ENCODE assay signal across 8 mouse cellular contexts in the genomic region with DNA sequence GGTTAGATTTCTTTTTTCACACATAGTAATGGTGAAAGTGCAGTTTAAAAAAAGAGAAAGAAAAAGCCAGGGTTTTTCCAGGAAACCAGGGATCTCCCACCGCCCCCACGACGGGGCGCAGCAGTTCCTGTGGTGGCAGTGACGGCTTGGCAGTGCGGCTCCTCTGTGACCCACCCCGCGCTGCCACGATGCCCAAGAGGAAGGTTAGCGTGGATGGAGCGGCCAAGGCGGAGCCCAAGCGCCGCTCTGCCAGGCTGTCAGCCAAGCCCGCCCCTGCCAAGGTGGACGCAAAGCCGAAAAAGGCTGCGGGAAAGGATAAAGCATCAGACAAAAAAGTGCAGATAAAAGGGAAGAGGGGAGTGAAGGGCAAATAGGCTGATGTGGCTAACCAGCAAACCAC. TPM values are rescaled to one million over a fixed set of nuclear protein-coding genes. Genes with fewer than 3 reads are reported as not detected.
DNase-seq lines count a peak whose midpoint lies in the region; ATAC-seq and TF ChIP-seq lines count a peak whose summit lies in the region.

No protein-coding gene starts in this region.

- peak overlapping the region; percentile 37; the same call in 1 of the 2 replicates for H3K4me3 ChIP-seq in bone marrow macrophage, adult 2 months (ENCODE audit: insufficient read depth, low read length)
- H3K4me3 ChIP-seq in forebrain, embryonic 10.5 days = peak overlapping the region; percentile 51
- H3K4me3 ChIP-seq in kidney, embryonic 16.5 days (ENCODE audit: low read length) = peak overlapping the region; percentile 42
- H3K4me3 ChIP-seq in midbrain, postnatal 0 days (ENCODE audit: low read depth, low read length) = peak overlapping the region; percentile 40

- no peak for TF ChIP-seq POLR2A in bone marrow macrophage, adult 2 months (IDR thresholded peaks at IDR 0.05; ENCODE audit: borderline replicate concordance, low read depth, low read length)

- TF ChIP-seq CTCF in bone marrow macrophage, adult 2 months (IDR thresholded peaks at IDR 0.05; ENCODE audit: low read depth, low read length) = no peak
- no peak for TF ChIP-seq CTCF in midbrain, postnatal 0 days (IDR thresholded peaks at IDR 0.05)

- peak; percentile 7 to 21 for DNase-seq in layer of hippocampus, postnatal 10 days (ENCODE audit: low spot score in 2 of 2)
- DNase-seq in layer of hippocampus, postnatal 36 days = no peak
- no peak for DNase-seq in forebrain, embryonic 10.5 days (ENCODE audit: extremely low spot score, low spot score)
- DNase-seq in midbrain, postnatal 0 days (ENCODE audit: low spot score) = peak; percentile 9
- DNase-seq in gastrocnemius, postnatal 36 days = no peak
- DNase-seq in layer of hippocampus, adult 9-10 months (ENCODE audit: low spot score) = no peak

- intact Hi-C loops in gastrocnemius, postnatal 36 days (cut with DNase I) = no loop called here

- H3K4me1 ChIP-seq in bone marrow macrophage, adult 2 months (ENCODE audit: control insufficient read depth, insufficient read depth, low read length) = peaks cover 2% of the 10 kb centered on the region; the same call in 1 of the 2 replicates
- H3K4me1 ChIP-seq in forebrain, embryonic 10.5 days = peaks cover 37% of the 10 kb centered on the region
- peaks cover 6% of the 10 kb centered on the region for H3K4me1 ChIP-seq in kidney, embryonic 16.5 days (ENCODE audit: insufficient read depth, low read length)
- no peaks in the 10 kb centered on the region for H3K4me1 ChIP-seq in midbrain, postnatal 0 days (ENCODE audit: insufficient read depth, low read length)

- no peaks in the 10 kb centered on the region for H3K27me3 ChIP-seq in forebrain, embryonic 10.5 days (ENCODE audit: poor library complexity, severe bottlenecking)
- no peaks in the 10 kb centered on the region for H3K27me3 ChIP-seq in kidney, embryonic 16.5 days (ENCODE audit: insufficient read depth, low read length)
- no peaks in the 10 kb centered on the region for H3K27me3 ChIP-seq in midbrain, postnatal 0 days (ENCODE audit: insufficient read depth, low read length)

- ATAC-seq in kidney, embryonic 16.5 days (ENCODE audit: low FRiP score, low TSS enrichment) = peak; percentile 53; the same call in 1 of the 2 replicates
- no peak for ATAC-seq in midbrain, postnatal 0 days (ENCODE audit: low FRiP score)

- no peak overlapping the region for H3K27ac ChIP-seq in bone marrow macrophage, adult 2 months (ENCODE audit: insufficient read depth, low read depth, low read length)
- peak overlapping the region; percentile 82 for H3K27ac ChIP-seq in forebrain, embryonic 10.5 days
- H3K27ac ChIP-seq in kidney, embryonic 16.5 days (ENCODE audit: low read length) = no peak overlapping the region
- H3K27ac ChIP-seq in midbrain, postnatal 0 days (ENCODE audit: low read depth, low read length) = no peak overlapping the region

- WGBS in forebrain, embryonic 10.5 days = 1% methylated on average over 18 of the region's 18 CpGs
- 4% methylated on average over 18 of the region's 18 CpGs for WGBS in kidney, embryonic 16.5 days
- WGBS in midbrain, postnatal 0 days = 1% methylated on average over 18 of the region's 18 CpGs

- peak overlapping the region; percentile 62 for H3K9ac ChIP-seq in kidney, embryonic 16.5 days (replicated peaks; ENCODE audit: low read length)
- H3K9ac ChIP-seq in midbrain, postnatal 0 days (replicated peaks; ENCODE audit: low read length, poor library complexity, severe bottlenecking) = peak overlapping the region; percentile 44; the same call in 1 of the 2 replicates

- peak overlapping the region; percentile 66 for H3K4me2 ChIP-seq in kidney, embryonic 16.5 days (replicated peaks; ENCODE audit: low read depth, low read length)
- H3K4me2 ChIP-seq in midbrain, postnatal 0 days (ENCODE audit: low read depth, low read length, poor library complexity, severe bottlenecking) = peak overlapping the region; percentile 80

- no peaks in the 10 kb centered on the region for H3K36me3 ChIP-seq in forebrain, embryonic 10.5 days (replicated peaks)
- no peaks in the 10 kb centered on the region for H3K36me3 ChIP-seq in kidney, embryonic 16.5 days (ENCODE audit: insufficient read depth, low read length)
- H3K36me3 ChIP-seq in midbrain, postnatal 0 days (ENCODE audit: insufficient read depth, low read length) = no peaks in the 10 kb centered on the region

- no peaks in the 10 kb centered on the region for H3K9me3 ChIP-seq in forebrain, embryonic 10.5 days
- H3K9me3 ChIP-seq in kidney, embryonic 16.5 days (ENCODE audit: low read length) = no peaks in the 10 kb centered on the region
- no peaks in the 10 kb centered on the region for H3K9me3 ChIP-seq in midbrain, postnatal 0 days (ENCODE audit: low read length)

RNA-seq across cellular contexts. Expression of a gene that starts 6.0 kb away (rescaled TPM):
- 1 to 10 TPM; 6.0 to 9.6 TPM for total RNA-seq in layer of hippocampus, postnatal 10 days (2021)
- 1 to 10 TPM; 4.7 to 6.2 TPM for total RNA-seq in layer of hippocampus, postnatal 36 days (2021)
- not detected in 2 replicates for polyA plus RNA-seq in bone marrow macrophage, adult 2 months (2012; ENCODE audit: insufficient read depth, insufficient read length, missing spikeins)
- 28.7 and 32.8 TPM in 2 replicates for polyA plus RNA-seq in forebrain, embryonic 10.5 days (2016; fragmentation: Nextera tagmentation; extraction: Ambion mirVana)
- 11.4 and 12.1 TPM in 2 replicates for polyA plus RNA-seq in kidney, embryonic 16.5 days (2015; fragmentation: Nextera tagmentation; extraction: Ambion mirVana)
- 19.2 and 23.5 TPM in 2 replicates for total RNA-seq in midbrain, postnatal 0 days (2014; rRNA removed)
- polyA plus RNA-seq in midbrain, postnatal 0 days (2015; fragmentation: Nextera tagmentation; extraction: Ambion mirVana) = 5.4 and 5.6 TPM in 2 replicates
- total RNA-seq in gastrocnemius, postnatal 36 days (2021) = not detected

RNA-seq across cellular contexts. Expression of a gene that starts 24.0 kb away (rescaled TPM):
- total RNA-seq in layer of hippocampus, postnatal 10 days (2021) = 10 to 100 TPM; 11.7 to 14.0 TPM
- 10 to 100 TPM; 12.5 to 13.4 TPM for total RNA-seq in layer of hippocampus, postnatal 36 days (2021)
- 5.3 and 10.0 TPM in 2 replicates for polyA plus RNA-seq in bone marrow macrophage, adult 2 months (2012; ENCODE audit: insufficient read depth, insufficient read length, missing spikeins)
- polyA plus RNA-seq in forebrain, embryonic 10.5 days (2016; fragmentation: Nextera tagmentation; extraction: Ambion mirVana) = 2.7 and 3.0 TPM in 2 replicates
- polyA plus RNA-seq in kidney, embryonic 16.5 days (2015; fragmentation: Nextera tagmentation; extraction: Ambion mirVana) = 5.5 and 6.1 TPM in 2 replicates
- 10.3 and 10.6 TPM in 2 replicates for total RNA-seq in midbrain, postnatal 0 days (2014; rRNA removed)
- polyA plus RNA-seq in midbrain, postnatal 0 days (2015; fragmentation: Nextera tagmentation; extraction: Ambion mirVana) = 10.9 and 11.6 TPM in 2 replicates
- 1 to 10 TPM; 2.7 to 4.4 TPM for total RNA-seq in gastrocnemius, postnatal 36 days (2021)

RNA-seq across cellular contexts. Expression of a gene that starts 59.3 kb away (rescaled TPM):
- total RNA-seq in layer of hippocampus, postnatal 10 days (2021) = 10 to 100 TPM; 24.4 to 25.2 TPM
- 10 to 100 TPM; 29.1 to 31.0 TPM for total RNA-seq in layer of hippocampus, postnatal 36 days (2021)
- polyA plus RNA-seq in bone marrow macrophage, adult 2 months (2012; ENCODE audit: insufficient read depth, insufficient read length, missing spikeins) = 19.3 and 21.0 TPM in 2 replicates
- polyA plus RNA-seq in forebrain, embryonic 10.5 days (2016; fragmentation: Nextera tagmentation; extraction: Ambion mirVana) = 12.9 and 13.2 TPM in 2 replicates
- 31.6 and 36.7 TPM in 2 replicates for polyA plus RNA-seq in kidney, embryonic 16.5 days (2015; fragmentation: Nextera tagmentation; extraction: Ambion mirVana)
- total RNA-seq in midbrain, postnatal 0 days (2014; rRNA removed) = 51.7 and 54.5 TPM in 2 replicates
- 15.7 and 16.0 TPM in 2 replicates for polyA plus RNA-seq in midbrain, postnatal 0 days (2015; fragmentation: Nextera tagmentation; extraction: Ambion mirVana)
- total RNA-seq in gastrocnemius, postnatal 36 days (2021) = 1 to 10 TPM; 5.1 to 5.4 TPM

Comparison
In these comparisons a context has a peak if more than half of its experiments do, and no peak if none do; other contexts are left out.
1. DNase-seq: peak in layer of hippocampus, postnatal 10 days (2 of 2) and midbrain, postnatal 0 days (single experiment); none in layer of hippocampus, postnatal 36 days (0 of 2), forebrain, embryonic 10.5 days (single experiment), gastrocnemius, postnatal 36 days (0 of 2) and layer of hippocampus, adult 9-10 months (single experiment).
2. RNA of a gene that starts 6.0 kb away (total RNA-seq): 19.2 to 23.5 TPM in midbrain, postnatal 0 days, 6.0 to 9.6 TPM in layer of hippocampus, postnatal 10 days and 4.7 to 6.2 TPM in layer of hippocampus, postnatal 36 days; not detected in gastrocnemius, postnatal 36 days; every median in the first group is over 4 times any median in the second.
3. Peak in every context shown above with its lines, with median percentiles within 50 percentile points of each other: H3K4me3 ChIP-seq.